Mouse (Mus musculus) cerebellum, adult 9-11 months (tissue): ENCODE measurements at regions not wholly inside any gene's neighbourhood (a gene's known extent, or its start where the extent isn't known, plus 50 kb on each side); places are given as distances from the start of the nearest gene placed in this dataset.

ENCODE experiments used
- DNase-seq: peaks from one replicate; pipeline ENCODE4 v3.0.0; 2022

DNA sequence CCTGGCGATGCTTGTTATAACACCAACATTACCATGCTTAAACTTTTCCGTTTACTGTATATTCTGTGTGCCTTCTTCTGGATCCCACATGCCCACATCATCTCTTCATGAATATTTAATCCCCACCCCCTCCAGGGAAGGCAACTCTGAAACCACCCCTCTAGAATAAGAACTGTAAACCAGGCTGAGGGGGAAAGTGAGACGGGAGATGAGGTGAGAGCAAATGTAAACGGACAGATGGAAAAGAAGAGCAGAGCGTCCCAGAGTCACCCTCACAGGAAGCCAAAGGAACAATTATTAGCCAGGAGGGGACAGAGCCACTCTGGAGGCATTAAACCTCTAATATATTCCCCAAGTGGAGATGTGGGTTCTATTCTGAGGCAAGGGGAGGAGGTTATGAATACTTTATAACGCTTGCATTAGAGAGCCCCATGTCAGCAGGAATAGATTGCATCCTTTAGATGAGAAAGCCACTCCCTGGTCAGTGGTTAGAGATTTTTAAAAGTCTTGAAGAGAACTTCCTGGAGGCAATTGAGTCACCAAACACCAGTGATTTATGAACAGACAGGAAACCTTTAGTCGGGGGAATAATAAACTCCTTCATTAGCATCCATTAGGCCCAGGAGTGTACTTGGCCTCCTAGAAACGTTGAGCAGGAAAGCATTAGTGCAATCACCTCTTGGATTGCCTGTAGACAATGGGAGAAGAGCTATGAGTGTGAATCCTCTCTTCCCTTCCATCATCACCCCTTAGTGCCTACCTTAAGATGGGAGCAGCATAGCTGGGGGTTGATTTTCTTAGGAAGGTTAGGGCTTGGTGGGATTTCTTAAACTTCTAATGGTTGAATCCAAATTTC is 220.1 kb downstream of the Elavl2 start:
- no peak for DNase-seq

DNA sequence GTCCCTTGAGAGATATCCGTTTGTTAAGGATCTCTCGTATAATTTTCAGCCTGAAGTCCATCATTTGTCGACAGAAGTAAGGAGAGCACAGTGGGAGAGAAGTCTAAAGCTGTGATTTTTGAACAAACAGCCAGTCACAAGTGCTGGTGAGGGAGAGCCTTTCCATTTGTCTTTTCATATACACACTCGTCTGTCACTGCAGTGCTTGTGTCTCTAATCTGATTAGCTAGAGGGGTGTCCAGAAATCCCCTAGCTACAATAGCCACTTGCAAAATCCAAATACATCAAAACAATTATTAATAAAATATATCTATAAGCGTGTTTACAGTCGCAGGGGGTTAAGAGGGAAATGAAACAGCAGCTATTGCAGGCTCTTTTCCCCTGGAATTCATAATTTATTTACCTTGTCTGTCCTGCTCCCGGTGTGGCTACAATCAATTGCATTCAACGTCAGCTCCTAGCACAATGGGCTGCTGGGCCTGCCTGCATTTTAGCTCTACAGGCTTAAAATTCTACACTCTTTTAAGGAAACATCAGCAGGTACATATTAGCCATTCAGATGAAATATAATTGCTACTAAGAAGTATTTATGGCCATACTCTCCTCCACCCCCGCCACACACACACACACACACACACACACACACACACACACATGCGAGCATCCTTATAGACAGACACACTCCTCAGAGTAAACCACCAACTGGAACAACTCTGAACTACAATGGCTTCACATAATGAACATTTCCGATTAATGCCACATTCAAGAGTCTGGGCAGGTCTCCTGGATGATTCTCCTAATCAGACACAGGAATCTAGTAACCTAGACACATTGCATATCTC is 236.1 kb downstream of the Elavl2 start:
- no peak for DNase-seq

DNA sequence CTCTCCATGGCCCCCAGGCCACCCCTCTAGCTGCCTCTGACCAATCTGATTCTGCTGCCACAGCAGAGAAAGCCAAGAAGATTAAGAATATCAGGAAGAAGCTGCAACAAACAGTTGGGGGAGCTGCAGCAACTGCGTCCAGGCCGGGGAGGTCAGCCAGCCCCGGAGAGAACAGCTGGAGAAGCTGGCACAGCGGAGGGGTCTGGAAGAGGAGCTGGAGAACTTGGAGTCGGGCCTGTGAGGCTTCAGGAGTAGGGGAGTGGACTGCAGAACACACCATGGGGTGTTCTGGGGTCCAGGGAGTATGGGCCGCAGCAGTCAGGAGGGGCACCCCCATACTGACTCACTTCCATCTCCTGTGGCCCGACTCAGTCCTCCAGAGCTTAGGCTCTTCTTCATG is 243.5 kb downstream of the Elavl2 start:
- no peak for DNase-seq

DNA sequence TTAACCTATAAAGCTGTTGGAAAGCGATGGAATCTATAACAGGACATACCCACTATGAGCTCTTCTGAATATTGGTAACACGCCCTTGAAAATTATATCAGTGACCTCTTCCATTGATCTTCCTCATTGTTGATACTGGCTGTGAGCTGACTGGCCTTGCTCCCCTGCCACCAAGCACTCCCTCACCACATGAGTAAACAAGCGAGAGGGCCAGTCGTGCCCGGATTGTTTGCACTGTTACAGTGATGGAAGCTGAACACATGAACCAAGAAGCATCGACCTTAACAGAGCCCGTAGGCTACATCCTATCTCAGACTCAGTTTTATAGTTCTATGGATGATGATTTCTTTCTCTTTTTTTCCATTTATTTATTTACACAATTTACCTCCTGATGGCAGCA is 255.9 kb downstream of the Elavl2 start:
- no peak for DNase-seq

DNA sequence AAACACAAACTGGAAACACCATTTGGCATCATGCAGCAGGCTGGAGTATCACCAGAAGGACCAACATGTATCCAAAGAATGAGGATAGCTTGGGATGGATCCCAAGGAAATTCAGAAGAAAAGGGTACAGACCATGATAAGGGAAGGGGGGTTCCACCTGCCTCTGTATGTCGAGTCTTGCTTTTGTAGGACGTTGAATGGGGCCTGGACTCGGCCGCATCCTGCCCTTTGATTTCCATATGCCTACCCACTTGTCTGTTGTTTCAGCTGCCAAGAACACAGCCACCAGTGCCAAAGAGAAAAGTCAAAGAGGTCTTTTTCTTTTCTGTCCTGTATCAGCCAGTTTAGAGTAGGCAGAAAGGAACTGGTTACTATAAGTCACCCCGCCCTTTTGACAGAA is 256.7 kb downstream of the Elavl2 start:
- peak; percentile 11 for DNase-seq

DNA sequence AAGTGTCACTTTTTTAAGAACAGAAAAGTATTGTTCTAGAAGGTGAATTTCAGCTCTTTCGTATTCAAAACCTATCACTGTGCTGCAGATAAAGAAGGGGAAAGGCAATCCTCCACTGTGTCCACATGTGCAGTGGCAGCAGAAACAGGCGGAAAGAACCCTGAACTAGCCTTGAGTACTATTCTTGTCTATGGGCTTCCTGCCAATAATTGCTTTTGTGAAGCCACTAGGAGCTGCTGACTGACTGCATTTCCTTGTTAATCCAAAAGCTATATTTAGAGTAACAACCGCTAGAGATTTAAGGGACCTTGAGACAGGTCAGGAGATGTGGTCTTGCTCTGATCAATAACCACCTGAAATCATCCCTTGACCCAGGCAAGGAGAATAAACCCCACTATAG is 265.3 kb downstream of the Elavl2 start:
- no peak for DNase-seq

DNA sequence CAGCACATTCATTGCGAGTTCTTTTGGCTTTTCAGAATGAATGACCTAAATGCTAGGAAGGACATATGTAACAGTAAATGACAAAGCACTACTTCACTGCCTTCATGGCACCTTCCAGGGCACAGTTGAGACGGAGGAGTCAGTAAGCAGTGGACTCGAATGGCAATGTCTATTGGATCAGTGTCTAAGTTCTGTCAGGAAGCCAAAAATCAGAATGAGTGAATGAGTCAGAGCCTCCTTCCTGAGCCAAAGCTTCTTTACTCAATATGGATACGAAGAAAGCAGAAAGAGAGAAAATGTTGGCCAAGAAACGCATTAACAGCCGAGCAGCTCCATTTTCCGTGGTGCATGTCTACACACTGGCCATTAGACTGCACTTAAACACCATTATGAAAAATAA is 268.3 kb downstream of the Elavl2 start:
- DNase-seq, result no peak

DNA sequence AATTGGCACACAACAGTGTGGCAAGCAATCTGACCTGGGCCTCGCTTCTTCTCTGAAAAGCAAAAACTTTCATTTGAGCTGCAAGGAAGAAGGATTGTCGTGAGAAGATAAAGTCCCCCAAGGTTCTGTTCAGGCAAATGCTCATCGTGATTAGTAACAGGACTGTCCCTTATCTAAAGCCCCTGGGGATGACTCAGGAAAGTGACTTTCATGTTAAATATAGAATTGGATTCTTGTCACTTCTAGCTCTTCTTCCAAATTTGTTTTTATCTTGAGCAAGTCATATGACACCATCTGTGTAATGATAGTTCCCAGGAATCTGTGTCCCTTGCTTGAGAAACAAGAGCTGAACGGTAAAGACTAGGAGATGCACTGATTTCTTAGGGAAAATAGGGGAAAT is 280.3 kb downstream of the Elavl2 start:
- no peak for DNase-seq

DNA sequence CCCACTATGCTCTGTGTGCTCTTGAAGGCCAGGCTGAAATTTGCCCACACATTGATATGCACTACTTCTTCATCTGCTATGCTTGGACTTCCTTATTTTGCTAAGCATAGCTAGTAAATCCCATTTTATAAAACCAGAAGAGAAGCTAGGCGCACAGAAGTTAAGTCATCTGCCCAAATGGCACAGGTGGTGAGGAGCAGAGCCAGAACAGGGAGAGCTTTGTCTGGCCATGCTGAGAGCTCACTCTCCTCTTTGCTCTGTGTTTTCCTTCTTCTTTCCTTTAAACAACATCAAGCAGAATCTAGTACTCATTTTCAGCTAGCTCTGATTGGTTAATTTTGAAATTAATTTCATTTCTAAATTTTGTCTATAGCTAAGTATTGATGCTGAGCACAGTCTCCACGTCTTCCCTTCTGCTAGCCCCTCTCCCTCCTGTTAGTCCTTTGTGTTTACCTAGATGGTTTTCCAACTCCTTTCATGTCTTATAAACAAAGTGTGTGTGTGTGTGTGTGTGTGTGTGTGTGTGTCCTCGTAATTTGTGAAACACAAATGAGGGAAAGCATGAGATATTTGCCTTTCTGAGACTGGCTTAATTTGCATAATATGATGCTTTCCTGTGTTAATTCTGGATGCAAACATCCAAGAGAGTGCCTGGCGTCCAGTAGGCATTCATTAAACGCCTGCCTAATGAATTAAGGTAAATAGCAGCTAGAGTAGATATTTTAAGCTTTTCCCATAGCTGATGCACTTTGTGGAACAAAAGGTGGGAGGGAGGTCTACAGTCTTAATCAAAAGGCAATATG is 283.6 kb downstream of the Elavl2 start:
- DNase-seq, result peak; percentile 27

DNA sequence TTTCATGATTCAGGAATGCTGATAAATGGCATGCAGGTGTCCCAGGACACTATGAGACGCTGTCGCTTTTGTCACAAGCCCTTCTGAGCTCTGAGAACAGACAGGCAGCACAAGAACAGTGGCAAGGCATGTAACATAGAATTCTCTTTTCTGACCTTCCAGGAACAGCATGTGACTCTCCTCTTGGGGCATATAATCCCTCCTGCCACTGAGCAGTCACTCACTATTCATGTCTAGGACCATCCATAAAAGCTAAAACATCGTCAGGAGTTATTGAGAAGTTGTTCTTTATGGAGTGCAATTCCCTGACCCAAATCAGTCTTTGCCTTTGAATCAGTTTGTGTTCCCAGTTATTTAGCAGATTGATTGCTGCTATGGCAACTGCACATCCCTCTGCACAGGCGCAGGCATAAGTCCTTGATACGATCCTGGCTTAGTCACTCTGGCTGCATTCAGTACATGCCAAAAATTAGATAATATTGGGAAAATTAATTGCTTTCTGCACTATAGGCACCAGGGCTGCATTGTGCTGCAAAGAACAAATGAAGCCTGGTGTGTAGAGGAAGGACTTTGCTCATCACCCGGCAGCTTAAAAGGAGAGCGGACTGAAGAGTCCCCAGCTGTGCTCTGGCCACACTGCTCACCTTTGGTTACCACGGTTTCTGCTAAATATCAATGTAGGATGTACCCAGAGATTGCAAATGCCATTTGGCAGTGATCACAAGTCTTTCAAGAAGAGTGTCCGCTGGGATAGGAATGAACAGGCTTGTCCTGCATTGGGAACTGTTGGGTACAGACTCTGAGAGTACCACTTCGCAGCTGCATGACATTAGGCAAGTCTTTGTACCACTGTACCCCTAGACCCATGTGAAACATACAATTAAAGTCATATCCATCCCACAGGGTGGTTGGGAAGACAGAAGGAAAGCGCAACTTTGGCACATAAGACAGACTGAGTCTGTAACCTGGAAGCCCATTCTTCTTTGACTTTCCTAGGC is 288.6 kb downstream of the Elavl2 start:
- DNase-seq, result no peak

DNA sequence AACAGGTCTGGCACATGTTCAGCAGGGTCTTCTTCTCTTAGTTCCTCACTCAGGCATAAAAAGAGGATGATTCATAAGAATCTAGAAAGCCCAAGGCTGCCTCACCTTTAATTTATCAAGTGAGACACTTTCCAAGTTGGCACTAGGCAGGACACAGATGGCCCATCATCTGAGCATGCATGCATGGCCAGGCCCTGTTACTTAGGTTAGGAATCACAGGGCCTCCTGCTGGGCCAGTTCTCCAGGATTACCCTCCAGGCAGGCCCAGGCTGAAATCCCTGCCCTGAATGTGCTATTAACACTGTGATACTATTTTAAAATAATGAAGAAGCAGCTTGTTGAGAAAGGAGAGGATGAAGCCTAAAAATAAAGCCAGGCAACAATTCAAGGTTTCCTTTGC is 304.5 kb downstream of the Elavl2 start:
- peak; percentile 93 for DNase-seq

DNA sequence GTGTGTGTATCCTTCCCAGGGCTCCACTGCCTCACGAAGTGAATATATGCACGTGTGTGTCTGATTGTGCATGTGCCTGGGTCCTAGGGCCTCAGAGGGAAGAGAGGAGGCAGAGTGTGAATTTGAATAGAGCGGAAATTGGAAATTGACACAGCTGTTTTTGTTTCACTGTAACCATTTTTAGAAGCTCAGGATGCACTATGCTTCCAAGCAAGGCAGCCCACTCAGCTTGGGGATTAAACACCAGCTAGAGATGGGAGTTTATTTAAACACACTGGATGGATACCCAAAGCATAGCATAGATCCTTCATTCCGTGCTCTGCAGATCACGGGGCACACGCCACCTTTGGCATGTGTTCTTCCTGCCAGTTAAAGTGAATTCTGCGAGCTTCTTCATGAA is 306.2 kb downstream of the Elavl2 start:
- DNase-seq, result no peak

DNA sequence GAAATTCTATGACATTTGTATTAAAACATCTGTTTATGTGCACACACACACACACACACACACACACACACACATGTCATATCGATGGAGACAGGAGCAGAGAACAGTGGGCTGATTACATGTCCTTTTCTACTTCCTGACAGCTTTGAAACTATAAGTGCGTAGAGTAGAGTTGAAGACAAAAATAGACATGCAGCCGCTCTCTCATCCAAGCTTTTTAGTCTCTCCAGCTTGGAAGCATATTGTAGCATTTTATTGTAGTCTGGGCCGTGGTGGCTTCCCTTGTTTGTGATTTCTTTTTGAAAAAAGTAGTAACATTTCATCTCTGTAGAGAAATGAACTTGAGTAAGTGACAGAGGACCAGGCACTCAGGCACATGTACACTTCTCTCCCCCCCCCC is 306.7 kb downstream of the Elavl2 start:
- no peak for DNase-seq

DNA sequence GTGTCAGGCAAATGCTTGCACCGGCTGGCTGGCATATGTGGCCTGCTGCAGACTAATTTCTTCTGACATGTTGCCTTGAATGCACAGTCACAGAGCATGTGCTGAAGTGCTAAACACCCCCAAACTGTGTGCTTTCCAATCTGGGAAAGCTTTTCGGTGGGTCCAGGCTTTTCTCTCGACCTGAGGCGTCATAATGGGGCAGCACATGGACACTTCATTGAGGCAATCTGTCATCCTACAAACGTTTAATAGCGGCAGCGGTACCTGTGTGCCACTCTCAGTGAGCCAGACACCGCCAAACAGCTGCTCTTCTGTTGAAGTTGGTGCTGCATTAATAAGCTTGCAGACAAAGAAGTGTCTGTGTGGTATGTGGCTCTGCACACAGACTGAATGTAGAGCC is 308.3 kb downstream of the Elavl2 start:
- DNase-seq, result no peak

DNA sequence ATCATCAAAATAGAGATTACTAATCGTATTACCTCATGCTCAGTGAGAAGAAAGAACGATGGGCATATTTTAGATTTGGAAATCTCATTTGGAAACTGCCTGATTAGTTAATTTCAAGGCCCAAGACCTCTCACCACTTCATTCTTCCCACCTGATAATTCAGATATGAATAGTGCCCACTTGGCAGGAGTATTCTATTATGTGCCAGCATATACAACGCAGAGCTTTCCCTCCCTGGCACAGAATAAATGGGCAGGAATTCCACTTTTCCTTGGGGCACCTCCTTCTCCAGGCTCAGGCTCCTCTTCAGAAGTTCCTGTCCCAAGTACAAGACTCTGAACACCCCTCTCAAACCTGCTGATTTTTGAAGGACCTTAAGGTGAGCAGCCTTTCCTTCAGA is 308.7 kb downstream of the Elavl2 start:
- no peak for DNase-seq

DNA sequence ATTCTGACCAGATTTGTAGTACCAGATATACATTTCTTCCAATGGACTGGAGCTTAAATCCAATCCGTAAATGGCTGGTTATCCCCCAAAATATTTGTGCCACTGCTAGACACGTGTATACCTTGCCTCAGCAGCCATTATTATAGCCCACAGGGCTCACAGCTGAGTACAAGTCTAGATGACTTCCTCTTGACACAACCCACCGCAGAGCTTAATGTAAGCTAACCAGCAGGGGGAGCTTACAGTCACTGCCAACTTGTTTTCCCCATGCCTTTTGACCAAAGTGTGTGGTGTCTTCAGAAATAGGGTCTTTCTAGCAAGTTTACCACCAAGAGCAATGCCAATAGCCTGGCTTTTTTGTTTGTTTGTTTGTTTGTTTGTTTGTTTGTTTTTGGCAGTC is 316.6 kb downstream of the Elavl2 start:
- DNase-seq, result no peak

DNA sequence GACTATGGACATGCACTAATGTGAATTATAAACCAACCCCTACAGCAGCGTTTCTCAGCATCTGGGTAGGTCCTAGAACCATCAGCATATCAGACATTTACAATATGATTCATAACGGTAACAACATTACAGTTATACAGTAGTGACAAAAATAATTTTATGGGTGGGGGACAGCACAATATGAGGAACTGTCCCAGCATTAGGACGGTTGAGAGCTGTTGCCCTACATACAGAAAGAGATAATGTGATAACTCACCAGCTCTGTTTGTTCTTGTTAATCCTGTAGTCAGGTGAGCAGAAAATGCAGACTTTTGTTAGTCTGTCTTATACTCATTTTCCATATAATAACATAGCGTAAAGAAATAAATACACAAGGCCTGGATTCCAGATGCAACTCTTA is 319.1 kb downstream of the Elavl2 start:
- DNase-seq, result no peak

DNA sequence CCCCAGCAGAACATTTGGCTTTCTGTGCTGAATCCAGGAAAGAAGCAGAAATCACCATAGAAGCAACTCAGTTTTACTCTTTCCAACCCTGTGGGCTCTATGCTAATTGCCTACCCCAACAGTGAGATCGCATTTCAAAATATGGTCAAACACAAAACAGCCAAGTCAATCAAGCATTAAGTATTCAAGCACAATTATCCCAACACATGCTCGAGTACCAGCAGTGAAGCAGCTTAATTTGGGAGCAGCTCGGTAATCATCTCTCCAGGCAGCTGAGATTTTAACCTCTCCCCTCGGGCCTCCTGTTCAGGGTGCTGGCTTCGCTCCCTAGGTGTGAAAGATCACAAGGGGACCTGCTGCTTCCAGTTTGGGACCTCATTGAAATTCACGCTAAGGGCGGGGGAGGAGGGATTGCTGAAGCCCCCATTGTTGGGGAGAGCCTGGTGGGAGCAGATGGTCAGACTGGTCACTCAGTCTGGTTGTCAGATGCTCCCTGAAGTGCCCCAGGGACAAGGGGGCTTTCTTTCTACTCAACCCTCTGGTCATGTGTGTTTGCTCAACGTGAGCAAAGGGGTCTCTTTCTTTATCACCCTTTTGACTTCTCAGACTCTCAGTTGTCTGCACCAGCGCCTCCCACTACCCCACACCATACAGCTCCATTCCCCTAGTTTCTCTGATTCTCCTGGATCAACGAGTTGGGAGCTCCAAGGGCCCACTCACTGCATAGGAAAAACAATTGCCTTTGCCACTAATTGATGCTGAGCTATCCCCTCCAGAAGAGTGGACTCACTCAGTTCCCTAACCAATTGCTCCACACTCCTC is 319.8 kb downstream of the Elavl2 start:
- no peak for DNase-seq

DNA sequence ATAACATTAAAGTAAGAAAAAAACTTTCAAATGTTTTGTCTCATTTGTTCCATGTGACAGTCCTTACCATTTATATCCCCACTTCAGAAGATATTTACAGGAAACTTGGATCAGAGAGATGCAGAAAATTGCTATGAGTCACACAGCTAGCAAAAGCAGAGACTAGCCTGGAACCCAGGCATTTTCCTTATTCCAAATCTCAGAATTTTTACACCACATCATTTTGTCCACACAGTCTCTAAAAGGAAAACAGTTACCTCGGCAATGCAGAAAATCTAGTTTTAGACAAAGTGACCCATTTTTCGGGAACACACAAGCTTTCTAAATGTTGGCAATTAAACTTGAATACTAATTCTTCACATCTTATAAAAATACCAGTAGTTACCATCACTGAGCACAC is 329.3 kb downstream of the Elavl2 start:
- no peak for DNase-seq

DNA sequence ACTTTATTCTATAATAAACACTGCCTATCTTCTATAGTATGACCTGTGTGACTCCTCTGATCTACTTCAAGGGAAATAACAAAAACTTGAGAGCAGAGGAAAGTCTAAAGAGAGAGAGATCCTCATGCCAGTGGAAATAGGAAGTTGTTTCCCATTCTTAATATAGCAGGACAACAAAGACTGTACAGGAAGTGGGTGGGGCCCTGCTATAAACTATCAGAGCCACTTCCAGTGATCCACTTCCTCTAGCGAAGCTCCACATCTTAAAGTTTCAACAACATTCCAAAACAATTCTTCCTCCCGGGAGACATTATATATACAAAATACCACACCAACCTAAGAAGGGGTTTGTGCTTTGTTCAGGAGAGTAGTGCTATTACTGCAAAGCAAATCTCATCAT is 339.7 kb downstream of the Elavl2 start:
- DNase-seq, result no peak

DNA sequence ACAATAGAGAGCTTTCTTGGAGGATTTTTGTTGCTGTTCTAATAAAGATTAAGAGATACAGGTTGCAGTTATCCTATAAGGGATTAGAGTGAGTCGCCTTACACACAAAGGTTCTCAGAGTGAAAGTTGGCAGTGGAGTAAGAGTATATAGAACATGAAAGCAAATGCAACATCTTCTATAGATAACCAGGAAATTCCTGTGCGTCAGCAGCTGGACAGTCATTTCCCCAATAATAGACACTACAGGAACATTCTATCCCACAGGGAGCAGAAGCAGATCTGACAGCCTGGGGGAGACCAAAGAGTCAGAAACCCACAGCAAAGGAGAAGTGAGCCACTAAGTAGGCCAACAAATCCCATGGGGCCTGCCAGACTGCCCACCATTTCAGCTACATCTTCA is 348.7 kb downstream of the Elavl2 start:
- DNase-seq, result no peak
